Mouse (Mus musculus): ENCODE measurements around the gene Mpc1.
"Not testable (repeated sequence)": the region's sequence is repeated elsewhere in the genome, so short reads cannot be mapped to it uniquely, and the experiment has no call there.

Mpc1 gene

GRCm38 (mm10) chr17:8283526-8284253 is 986 bp downstream of the Mpc1 start:
- DNase-seq, result peak; percentile 97

DNA sequence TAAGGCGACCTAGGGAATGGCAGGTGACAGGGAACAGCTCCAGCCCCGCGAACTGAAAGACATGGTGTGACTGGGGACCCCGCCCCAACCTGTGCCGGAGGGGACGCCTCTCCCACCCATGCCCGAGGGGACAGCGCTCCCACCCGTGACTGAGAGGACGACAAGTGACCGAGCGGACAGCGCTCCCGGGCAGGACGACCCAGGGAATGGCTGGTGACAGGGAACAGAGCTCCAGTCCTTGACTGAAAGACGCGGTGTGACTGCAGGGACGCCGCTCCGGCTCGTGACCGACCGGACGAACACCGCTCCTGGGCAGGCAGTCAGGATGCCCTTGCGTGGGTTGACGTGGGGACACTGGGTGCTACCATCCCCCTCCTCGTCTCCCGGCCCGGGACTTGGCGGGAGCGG is 1.6 kb downstream of the Mpc1 start:
- DNase-seq, result peak; percentile 41

DNA sequence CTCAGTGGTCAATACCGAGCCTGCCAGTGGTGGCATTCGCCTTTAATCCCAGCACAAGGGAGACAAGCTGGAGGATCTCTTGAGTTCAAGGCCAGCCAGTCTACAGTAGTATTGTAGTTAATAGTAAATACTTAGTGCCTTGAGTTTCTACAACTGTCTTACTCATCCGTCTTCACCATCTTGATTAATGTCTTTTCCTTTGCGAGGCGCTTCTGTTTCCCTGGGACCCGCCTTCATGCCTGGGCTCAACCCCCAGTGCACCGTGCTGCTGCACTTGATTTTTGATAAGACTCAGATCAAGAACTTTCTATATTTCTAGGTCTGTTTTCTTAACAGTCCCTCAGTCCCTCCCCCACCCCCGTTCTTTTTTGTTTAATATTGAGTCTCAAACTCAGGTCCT is 2.4 kb downstream of the Mpc1 start:
- no peak for DNase-seq

DNA sequence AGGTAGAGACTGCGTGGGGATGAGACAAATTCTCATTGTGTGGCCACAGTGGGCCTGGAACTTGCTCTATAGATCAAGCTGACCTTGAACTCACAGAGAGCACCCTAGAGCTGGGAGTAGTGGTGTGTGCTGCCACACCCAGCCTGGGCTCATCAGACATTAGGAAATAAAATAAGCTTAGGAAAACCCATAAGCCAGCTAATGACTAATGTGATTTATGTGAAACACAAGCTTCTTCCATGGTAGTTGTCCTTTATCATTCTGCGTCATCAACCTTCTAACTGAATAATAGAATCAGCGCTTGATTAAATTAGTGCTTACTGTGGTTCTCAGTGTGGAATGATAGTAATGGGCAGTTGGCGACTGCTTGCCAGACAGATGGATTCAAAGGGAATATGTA is 4.3 kb downstream of the Mpc1 start:
- no peak for DNase-seq

DNA sequence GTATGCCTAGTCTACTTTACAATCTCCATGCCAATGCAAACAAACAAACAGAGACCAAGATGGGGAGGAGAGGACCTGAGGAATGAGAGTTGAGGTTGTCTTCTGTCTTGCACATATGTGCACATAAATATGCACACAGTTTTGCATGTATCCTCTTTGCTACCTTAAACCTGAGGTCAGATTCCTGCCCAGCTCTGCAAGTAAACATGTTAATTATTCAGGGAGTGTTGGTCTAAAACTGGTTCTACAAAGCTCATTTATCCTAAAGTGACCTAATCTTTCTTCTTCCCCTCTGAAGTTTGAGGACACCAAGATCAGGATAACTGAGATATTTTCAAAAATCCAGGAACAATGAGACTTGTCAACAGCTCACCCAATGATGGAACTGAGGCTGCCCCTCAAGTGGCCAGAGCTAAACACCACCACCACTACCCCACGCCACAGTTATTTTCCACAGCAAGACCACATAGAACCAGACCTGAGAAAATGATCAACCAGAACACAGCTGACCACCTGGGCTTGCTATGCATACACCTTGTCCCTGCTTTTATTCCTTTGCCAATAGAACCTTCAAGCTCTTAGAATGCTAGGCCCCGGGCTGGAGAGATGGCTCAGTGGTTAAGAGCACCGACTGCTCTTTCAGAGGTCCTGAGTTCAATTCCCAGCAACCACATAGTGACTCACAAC is 7.4 kb downstream of the Mpc1 start:
- no peak for DNase-seq

DNA sequence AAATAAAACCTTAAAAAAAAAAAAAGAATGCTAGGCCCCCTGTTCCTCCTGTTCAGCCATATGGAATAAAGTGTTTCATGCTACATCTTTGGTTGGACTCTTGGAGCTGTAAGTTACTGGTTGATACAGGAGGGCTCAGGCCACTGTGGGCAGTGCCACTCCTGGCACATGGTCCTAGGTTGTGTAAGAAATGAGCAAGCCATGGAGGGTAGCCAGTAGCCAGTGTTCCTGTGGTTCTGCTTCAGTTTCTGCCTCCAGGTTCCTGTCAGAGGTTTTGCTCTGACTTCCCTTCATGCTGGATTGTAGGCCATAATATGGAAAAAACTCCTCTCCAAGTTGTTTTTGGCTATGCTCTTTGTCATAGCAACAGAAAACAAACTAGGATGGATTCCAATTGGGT is 8.0 kb downstream of the Mpc1 start:
- no peak for DNase-seq

GRCm38 (mm10) chr17:8295825-8296224 is 13.1 kb downstream of the Mpc1 start:
- no peak for DNase-seq

GRCm38 (mm10) chr17:8296313-8296844 is 13.7 kb downstream of the Mpc1 start:
- no peak for DNase-seq

DNA sequence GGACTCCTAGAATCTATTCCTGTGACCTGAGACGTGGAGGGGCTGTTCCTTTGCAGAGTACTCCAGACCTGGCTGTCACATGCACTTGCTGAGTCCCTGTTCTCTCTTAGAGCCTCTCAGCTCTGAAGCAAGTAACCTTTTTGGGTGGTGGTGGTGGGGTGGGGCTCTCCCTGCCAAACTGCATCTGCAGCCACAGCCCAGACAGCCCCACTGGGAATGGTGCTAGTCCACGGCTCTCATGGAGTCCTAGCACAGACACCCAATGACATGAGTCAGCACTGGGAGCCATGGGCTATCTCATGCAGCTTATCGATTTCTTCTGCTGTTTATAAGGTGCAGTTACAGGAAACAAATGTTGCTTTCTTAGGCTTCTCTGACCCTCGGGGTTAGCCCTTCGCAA is 15.0 kb downstream of the Mpc1 start:
- no peak for DNase-seq

DNA sequence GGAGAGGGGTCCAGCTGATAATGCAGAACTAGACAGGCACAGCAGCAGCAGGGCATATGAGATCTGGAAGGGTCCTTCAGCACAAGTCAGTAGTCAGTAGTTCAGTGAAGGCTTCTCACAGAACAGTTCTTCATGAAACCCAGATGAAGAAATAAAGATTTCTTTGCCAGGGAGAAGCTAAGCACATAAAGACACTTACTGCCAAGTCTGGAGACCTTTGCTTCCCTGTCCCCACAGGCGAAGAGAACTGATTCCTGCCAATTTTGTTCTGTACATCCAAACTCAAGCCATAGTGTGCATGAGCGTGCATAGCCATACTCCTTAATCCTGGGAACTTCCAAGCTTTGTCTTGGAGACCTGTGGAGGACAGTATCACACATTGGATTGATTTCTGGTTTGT is 15.6 kb downstream of the Mpc1 start:
- no peak for DNase-seq

DNA sequence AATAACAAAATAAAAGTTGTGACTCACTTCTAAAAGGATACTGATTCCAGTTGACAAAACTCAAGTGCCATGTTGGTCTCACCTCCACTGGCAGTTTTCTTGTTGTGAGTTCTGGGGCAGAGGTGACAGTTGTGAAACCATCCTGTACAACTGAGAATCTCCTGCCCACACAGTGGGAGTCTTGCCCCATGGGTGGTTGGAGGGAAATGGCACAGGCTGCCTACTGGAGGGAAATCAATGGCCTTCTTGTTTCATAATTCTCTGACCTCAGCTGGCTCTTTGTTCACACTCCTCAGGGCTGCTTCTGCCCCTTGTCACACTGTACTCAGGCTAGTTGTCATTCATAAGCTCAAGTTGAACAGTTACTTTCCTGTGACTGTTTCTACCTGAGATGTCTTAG is 16.8 kb downstream of the Mpc1 start:
- no peak for DNase-seq

DNA sequence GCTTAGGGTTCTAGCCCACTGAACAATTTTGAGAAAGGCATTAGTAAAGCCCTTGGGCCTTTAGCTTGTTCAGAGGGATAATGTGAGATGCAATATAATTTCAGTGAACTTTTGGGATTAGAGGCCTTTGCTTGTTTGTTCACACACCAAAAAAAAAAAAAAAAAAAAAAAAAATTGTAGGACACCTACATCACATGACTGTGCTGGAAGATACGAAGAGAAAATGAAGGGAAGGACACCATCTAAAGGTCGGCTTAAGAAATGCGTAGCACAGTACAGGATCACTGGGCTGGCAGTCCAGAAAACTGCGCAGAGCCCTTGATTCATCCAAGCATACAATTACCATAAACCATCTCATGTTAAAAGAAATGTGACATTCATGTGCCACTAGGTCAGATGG is 18.8 kb downstream of the Mpc1 start:
- DNase-seq, result no peak

DNA sequence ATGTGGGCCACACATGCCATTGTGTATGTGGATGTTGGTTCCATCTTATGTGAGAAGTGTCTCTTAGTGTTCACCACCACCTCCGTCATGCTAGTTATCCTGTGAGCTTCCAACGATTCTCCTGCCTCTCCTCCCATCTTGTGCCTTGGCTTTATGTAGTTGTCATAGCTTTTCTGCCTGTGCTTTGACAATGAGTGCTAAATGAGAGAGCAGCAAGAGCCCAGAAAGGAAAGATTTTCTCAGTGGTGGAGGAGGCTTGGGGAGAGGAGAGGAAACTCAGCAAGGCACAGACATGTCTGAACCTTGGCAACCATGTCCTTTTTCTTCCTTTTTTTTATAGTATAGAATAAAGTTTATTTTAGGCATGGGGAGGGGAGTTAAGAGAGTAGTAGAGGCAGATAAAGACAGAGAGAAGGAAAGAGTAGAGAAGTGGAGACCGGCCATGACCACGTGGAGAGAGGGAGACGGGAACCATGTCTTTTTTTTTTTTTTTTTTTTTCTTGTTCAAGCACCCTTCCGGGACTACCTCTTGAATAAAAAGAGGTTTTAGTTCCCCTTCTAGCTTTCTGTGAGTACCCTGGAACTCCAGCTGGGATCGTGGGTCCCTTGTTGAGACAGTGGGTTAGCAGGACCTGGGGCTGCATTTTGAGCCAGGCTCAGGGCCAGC is 20.2 kb downstream of the Mpc1 start:
- DNase-seq, result no peak

GRCm38 (mm10) chr17:8303671-8304070 is 21.0 kb downstream of the Mpc1 start:
- no peak for DNase-seq

DNA sequence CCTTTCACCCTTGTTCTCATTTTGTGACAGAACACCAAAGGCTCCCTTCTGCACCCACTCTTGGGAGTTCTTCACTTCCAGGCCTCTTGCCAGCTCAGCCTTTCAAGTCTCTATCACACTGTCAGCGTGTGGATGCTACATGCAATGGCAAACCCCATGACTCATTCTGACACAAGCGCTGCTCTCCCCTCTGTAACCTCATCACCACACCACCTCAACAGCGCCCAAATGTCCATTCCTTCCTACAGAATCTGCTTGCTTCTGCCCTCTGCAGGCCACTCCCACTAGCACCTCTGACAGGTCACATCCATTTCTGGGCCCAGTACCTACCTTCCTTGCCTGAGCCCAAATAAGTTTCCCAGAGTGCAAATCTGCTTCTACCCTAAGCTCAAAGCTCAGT is 23.1 kb downstream of the Mpc1 start:
- DNase-seq, result no peak

DNA sequence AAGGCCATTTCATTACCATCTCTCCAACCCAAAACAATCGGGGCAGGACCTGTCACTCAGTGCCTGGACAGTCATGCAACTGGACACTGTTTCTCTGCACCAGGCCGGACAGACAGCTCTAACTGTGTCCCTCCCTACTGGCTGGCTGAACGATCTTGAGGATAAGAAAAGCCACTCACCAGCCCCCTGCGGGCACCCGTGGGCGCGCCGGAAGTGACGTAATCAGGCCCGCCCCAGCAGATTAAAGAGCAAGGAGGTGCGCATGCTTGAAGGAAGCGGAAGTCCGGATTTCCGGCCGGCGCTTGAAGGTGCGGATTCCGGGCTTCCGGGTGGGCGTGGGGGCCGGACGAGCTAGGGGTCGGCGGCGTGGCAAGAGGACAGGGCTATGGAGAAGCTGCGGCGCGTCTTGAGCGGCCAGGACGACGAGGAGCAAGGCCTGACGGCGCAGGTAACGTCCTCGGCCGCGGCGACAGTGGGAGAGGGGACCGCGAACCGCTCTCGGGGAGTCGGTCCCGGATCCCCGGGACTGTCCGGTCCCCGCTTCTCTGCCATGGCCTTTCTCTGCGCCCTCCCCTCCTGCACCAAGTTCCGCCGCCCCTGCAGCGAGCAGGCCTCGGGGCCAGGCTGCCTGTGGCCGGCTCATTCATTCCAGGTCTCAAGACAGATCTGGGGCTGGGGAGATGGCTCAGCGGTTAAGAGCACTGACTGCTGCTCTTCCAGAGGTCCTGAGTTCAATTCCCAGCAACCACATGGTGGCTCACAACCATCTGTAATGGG is 28.3 kb downstream of the Mpc1 start, which contains the start of gene Sft2d1:
Sft2d1 (plus strand) TSS at position 265 of the 777 bp plus-strand sequence.
- peak; percentile 97 for DNase-seq

- DNase-seq, result no peak
Measured at GRCm38 (mm10) chr17:8311751-8312150, 29.0 kb downstream of the Mpc1 start.

DNA sequence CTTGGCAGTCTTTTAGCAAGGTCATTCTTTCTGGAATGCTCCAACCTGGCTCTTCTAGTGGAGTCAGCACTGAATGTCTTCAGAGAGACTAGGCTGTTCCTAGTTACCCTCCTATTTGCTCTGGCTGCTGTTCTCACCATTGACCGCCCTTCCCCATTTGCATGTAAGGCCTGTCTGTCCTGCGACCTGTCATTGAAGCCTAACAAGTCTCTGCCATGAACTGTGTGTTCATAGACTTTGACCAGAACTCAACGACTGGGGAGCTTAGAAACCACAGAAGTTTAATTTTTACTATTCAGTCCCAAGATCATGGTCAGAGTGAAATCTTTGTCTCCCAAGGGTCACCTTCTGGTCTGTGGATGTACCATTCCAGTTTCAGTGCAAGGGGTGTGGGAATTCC is 31.3 kb downstream of the Mpc1 start:
- DNase-seq, result no peak

DNA sequence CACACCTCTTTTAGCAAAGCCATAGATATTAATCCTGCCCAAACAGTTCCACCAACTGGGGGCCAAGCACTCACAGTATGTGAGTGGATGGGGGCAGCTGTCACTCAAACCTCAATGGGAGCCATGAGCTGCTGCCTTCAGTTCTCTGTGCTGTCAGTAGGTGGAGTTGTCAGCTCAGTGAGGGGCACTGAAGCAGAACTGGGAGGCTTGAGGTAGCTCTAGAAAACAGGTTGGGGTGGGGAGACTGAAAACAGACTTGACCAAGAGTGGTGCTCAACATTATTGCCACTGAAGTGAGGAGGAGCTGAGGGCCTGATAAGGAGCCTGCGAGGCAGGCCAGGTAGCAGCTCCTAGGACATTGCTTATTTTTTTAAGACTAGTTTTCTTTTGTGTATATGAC is 33.5 kb downstream of the Mpc1 start:
- no peak for DNase-seq

DNA sequence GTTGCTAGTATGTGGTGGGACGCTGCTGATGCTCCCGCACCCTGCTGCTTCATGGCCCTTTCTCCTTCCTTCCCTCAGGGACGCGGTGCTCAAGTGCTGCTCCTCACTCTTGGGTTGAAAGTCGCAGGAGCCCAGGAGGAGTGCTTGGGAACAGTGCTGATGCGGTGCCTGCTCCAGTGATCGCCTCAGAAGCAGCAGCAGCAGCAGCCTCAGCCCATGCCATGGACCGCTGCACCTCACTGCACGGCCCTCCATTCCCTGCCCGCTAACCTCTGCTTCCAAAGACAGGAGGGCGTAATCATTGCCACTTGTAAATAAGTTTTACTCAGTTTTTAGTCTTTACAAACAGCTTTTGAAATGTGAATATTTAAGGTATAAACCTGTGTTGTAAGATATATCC is 44.2 kb downstream of the Mpc1 start:
- DNase-seq, result not testable (repeated sequence)

DNA sequence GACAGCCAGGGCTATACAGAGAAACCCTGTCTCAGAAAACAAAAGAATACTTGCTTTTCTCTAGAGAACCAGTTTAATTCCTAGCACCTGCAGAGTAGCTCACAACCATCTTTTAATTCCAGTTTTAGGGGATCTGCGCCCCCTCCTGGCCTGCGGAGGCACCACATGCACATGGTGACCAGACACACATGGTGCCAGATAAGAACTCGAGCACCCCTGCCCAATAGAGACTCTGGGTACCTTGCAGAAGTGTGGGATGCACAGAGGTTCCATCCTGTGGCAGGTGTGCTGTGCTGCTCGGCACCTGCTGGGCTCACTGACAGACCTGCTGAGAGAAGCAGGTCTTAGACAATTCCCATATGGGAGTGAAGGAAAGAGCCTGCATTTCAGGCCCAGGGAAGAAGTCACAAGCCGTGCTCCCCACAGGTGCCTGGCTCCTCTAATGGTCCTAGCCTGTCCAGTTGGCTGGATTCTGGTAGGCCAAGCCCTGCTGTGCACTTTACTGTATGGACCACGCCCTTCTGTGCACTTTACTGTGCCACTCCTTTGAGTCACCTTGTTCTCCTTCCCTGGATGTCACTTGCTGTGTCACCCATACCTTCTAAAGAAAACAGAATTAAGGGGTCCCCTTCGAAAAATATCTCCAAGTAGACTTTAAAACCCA is 45.9 kb downstream of the Mpc1 start:
- DNase-seq, result no peak

DNA sequence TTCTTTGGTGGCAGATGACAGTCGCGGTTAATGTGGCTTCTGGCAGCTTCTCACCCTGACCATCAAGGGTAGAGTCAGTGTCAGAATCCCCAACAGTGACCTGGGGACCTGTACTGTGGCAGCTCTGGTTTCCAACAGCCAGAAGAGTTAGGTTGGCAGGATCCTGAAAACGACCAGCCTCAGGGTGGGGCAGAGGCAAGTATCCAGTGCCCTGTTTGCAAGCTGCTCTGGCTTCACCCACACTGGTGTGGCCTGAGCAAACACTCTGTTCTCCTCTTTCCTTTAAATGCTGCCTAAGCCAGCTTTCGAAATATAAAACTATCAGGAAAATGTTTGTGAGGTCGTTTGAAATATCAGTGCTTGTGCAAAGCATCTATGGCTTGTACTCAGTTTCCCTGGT is 47.9 kb downstream of the Mpc1 start:
- no peak for DNase-seq

DNA sequence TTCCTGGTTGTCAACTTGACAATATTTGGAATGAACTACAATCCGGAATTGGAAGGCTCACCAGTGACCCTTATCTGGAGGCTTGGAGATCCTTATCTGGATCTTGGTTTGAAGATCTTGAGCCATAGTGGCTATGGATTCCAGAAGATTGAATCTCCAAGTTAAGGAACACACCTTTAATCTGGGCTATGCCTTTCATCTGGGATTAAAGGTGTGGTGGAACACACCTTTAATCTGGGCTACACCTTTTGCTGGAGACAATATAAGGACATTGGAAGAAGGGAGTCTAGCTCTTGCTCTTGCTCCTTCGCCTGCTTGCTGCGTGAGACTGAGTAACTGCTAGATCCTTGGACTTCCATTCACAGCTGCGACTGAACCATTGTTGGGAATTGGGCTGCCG is 54.5 kb downstream of the Mpc1 start, which contains the start of gene Prr18:
Prr18 (plus strand) TSS at position 301 of the 400 bp plus-strand sequence.
- DNase-seq, result not testable (repeated sequence)
